Mouse (Mus musculus): ENCODE results near the gene Surf4.
A peak's percentile ranks its signal among the peaks of the same experiment; 100 is the strongest.
"Not testable (repeated sequence)": the region's sequence is repeated elsewhere in the genome, so short reads cannot be mapped to it uniquely, and the experiment has no call there.

The Surf4 gene

DNA sequence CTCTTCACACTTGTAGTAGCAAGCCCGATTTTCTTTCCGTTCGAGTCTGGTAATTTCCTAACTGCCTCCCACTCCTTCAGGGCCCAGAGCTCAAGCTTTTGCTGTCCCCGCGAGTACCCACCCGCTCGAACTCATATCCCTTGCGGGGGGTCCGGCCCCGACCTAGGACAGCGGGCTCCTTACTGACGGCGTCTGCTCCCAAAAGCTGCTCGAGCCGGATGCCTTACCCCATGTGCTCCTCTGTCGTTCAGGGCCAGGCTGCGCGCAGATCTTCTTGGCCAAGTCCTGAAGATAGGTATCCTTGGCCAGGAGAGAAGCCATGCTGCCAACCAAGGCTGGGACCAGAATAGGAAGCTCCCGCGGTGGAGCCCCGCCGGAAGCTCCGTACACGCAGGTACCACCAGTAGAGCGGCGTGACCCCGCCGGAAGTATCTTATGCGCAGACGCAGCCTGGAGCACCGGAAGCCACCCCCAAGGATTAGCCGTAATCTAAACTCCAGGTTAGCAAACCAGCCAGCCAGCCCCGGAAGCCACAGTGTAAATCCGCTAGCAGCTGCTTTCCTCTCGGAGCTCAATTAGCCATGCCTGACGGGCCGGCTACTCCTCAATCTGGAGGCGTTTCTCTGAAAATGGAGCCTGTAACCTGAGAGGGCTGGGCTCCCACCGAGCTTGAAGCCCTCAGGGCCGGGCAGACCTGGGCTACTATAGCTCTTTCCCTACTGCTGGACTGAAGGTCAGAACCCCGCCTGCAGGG, 31.1 kb downstream of the Surf4 start, which contains the start of gene Surf6:
TSS of gene Surf6 (minus strand) at position 413 of the 754 bp plus-strand sequence.
- DNase-seq (ENCODE audit: low spot score): peak; percentile 98

DNA sequence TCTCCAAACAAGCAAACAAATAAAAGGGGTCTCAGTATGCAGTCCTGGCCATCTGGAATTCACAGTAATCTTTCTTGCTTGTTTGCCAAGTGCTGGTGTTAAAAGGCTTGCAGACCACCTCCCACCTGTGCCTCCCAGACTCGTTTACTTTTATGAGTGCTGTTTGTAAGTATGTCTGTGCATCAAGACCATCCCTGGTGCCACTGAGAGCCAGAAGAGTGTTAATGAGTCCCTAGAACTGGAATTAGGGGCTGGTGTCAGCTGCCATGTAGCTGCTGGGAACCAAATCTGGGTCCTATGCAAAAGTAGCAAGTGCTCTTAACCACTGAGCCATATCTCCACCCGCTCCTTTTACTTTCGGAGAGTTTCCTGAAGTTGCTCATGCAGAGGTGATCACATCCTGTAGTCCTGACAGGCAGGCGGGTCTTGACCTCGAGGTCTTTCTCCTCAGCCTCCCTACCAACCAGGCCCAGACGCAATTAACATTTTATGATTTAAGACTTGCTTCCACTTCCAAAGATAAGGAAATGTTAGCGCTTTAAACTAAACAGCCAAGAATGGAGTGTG, 31.8 kb downstream of the Surf4 start:
- no peak for DNase-seq (ENCODE audit: low spot score)

DNA sequence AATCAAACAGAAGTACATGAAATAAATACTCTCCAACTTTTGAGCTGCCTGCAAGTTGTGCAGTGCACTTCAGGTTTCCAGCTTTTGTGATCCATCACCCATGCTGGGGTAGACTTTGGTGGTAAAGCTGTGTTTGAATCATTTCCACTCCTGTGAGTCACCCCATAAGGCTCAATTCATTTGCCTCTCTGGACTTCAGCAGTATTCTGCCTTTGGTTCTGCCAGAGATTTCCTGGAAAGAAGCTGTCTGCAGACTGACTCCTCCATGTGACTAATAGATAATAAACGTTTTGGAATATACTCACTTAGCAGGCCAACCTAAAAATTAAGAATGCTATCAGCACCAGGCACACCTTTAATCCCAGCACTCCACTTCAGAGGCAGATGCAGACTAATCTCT, 33.0 kb downstream of the Surf4 start:
- no peak for DNase-seq (ENCODE audit: low spot score)

DNA sequence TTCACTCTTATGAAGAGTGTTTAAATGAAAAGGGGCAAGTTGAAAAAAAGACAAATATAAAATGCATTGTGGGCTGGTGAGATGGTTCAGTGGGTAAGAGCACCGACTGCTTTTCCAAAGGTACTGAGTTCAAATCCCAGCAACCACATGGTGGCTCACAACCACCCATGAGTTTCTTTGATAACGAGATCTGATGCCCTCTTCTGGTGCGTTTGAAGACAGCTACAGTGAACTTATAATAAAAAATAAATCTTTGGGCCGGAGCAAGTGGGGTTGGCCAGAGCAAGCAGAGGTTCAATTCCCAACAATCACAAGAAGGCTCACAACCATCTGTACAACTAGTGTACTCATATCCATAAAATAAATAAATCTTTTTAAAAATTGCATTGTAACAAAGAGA, 37.8 kb downstream of the Surf4 start:
- DNase-seq (ENCODE audit: low spot score): no peak

DNA sequence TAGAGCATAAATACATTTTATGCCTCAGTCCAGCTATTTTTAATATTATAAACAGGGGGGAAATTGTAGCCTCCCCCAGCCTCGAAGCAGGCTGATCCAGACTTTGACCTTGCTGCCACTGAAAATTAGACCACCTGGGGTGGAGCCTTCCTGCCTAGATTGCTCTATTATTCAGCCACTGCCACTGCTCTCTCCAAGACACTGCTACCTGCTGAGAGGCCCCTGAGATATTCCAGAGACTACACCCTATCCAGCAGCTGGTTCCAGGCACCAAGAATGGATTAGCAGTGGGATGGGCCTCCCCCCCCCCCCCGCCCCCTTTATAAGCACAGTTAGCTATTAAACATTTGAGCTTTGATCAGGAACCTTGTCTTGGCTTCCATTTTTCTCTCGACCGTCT, 47.6 kb downstream of the Surf4 start:
- not testable (repeated sequence) for DNase-seq (ENCODE audit: low spot score)

DNA sequence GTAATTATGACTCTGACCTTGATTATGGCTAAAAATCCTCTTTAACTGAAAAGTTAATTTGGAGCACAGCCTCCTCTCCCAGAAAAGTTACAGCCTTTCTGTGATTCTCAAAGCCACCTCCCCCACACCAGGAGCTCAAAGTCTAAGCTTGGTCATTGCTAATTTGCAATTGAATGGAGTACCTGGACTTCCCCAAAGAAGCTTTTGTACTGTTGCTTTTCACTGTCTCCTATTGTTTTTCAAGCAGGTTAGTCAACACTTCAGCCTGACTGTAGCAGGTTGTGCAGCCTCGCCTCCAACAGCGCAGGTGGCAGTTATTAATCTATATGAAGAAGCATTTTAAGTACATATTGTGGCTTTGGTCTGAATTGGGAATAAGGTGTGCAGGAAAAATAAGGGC, 48.2 kb downstream of the Surf4 start:
- DNase-seq (ENCODE audit: low spot score): not testable (repeated sequence)

DNA sequence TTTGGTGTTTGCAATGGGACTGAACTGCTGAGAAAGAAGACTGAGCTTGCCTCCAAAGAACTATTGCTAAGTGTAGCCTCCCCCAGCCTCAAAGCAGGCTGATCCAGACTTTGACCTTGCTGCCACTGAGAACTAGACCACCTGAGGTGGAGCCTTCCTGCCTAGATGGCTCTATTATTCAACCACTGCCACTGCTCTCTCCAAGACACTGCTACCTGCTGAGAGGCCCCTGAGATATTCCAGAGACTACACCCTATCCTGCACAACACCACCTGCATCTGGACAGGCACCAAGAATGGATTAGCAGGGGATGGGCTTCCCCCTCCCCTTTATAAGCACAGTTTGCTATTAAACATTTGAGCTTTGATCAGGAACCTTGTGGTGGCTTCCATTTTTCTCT, 55.2 kb downstream of the Surf4 start:
- no peak for DNase-seq (ENCODE audit: low spot score)

DNA sequence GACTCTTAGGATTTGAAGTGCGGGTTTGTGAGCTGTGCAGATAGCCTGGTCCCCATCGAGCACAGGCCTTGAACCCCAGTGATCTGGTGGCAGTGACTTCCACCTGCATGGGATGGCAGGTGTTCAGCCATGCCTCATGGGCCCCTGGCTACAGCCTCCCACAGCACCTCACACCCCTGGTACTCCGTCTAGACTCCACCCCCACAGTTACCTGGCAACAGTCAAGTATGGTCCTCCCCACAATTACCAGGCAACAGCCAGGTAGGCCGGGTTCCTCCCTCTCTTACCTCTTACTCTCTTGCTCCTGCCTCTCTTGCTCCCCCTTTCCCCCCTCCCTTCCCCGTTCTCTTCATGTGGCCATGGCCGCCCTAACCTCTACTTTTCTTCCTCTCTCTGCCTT, 63.1 kb downstream of the Surf4 start:
- DNase-seq (ENCODE audit: low spot score): no peak
